Mouse (Mus musculus) adrenal gland, adult 8-10 months (tissue): ENCODE data around the gene Gm26741. TPM values are rescaled to one million over a fixed set of nuclear protein-coding genes. Genes with fewer than 3 reads are reported as not detected.

Source experiments
- DNase-seq: peaks from one replicate; pipeline ENCODE4 v3.0.0; 2022
- total RNA-seq, 4 experiments: library from RNA; stranded (reverse); gene quantifications; 2 replicates each; pipeline ENCODE4 v1.2.4; 2022

Gene Gm26741
- total RNA-seq, 4 experiments from 2014 or later, result not detected

GRCm38 (mm10) chr10:52391208-52391607 is 32.6 kb downstream of the Gm26741 start:
- DNase-seq, result no peak

GRCm38 (mm10) chr10:52396647-52397046 is 38.1 kb downstream of the Gm26741 start:
- no peak for DNase-seq

GRCm38 (mm10) chr10:52398715-52399114 is 40.1 kb downstream of the Gm26741 start:
- DNase-seq, result no peak

GRCm38 (mm10) chr10:52399722-52400121 is 41.2 kb downstream of the Gm26741 start:
- no peak for DNase-seq

- no peak for DNase-seq
Measured at GRCm38 (mm10) chr10:52405160-52405559, 46.6 kb downstream of the Gm26741 start.

GRCm38 (mm10) chr10:52407526-52407925 is 49.0 kb downstream of the Gm26741 start:
- no peak for DNase-seq

Other genes starting within 250 kb of the Gm26741 start
- under 1 TPM in 1 of 4 experiments, not detected in 3; 0.07 TPM for gene Ros1, start 163.5 kb upstream of the Gm26741 start, total RNA-seq
- gene Dcbld1, start 125.1 kb upstream of the Gm26741 start, total RNA-seq, result 1 to 10 TPM; 2.5 to 3.8 (median 3.6) TPM
- gene Gopc, start 23.4 kb downstream of the Gm26741 start, total RNA-seq, result 10 to 100 TPM; 25.0 to 27.4 (median 26.1) TPM
- not detected for gene Nepn, start 30.2 kb downstream of the Gm26741 start, total RNA-seq
- gene Nus1, start 58.8 kb downstream of the Gm26741 start, total RNA-seq, result 10 to 100 TPM; 49.7 to 56.1 (median 52.5) TPM